Mouse (Mus musculus) CD4-positive, CD25-positive, alpha-beta regulatory T cell (primary cell): ENCODE measurements around the gene Tm7sf2. TPM values are rescaled to one million over a fixed set of nuclear protein-coding genes. Genes with fewer than 3 reads are reported as not detected.

Experiments
- polyA plus RNA-seq: library from polyadenylated mRNA; unstranded; fragments of 100-300 nt; shearing (Covaris generic); gene quantifications from one replicate; pipeline ENCODE4 v1.2.1, GENCODE M21; 2017

The Tm7sf2 gene
- 15.1 TPM for polyA plus RNA-seq

DNA sequence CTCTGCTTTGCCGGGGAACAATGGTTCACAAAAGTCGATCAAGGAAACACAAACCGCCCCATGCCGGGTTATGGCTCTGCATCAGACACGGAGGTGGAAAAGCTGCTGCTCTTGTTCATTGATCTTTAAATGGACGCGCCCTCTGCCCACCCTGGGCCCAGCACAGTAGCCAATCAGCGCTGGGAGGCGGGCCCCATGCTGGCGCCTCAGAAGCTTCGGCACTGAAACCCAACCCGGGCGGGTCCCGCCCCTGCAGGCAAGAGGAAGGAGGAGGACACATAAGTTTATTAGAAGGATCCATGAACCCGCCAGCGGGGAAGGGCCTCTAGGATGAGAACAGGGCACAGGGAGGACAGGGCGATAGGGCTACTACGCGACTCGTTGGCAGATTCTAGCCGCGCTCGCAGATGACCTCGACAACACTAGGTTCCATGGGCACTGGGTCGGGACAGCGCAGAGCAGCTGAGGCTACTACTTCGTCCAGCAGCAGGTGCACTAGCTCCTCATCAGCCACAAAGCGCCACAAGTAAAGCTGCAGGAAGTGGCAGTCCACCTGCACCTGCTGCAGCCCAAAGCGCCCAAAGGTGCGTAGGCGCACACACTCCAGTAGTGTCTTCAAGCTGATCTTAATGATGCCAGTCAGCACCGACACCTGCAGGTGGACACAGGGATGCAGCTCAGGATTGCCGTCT, at the start of gene Tm7sf2:
TSS of gene Tm7sf2 (minus strand) at position 650 of the 692 bp plus-strand sequence.

DNA sequence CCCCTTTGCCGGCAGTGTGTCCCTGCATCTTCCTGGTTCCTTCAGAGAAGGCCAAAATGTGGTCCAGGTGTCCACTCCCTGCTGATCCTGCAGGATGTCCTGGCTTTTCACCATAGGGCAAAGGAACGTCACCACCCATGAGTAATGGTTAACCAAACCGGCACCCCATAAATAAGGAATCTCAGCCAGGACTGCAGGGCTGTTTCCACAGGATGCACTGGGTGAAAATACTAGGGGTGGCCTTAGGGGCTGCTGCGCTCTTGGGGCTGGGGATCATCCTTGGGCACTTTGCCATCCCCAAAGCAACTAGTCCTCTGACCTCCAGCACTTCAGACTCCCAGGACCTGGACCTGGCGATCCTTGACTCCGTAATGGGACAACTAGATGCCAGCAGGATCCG, 37.4 kb upstream of the Tm7sf2 start, which contains the start of gene Naaladl1:
TSS of gene Naaladl1 (plus strand) at position 197 of the 400 bp plus-strand sequence.

GRCm38 (mm10) chr19:6094119-6094518, 25.9 kb upstream of the Tm7sf2 start, which contains the start of gene AC131692.1:
AC131692.1 (plus strand) TSS chr19:6094419.

DNA sequence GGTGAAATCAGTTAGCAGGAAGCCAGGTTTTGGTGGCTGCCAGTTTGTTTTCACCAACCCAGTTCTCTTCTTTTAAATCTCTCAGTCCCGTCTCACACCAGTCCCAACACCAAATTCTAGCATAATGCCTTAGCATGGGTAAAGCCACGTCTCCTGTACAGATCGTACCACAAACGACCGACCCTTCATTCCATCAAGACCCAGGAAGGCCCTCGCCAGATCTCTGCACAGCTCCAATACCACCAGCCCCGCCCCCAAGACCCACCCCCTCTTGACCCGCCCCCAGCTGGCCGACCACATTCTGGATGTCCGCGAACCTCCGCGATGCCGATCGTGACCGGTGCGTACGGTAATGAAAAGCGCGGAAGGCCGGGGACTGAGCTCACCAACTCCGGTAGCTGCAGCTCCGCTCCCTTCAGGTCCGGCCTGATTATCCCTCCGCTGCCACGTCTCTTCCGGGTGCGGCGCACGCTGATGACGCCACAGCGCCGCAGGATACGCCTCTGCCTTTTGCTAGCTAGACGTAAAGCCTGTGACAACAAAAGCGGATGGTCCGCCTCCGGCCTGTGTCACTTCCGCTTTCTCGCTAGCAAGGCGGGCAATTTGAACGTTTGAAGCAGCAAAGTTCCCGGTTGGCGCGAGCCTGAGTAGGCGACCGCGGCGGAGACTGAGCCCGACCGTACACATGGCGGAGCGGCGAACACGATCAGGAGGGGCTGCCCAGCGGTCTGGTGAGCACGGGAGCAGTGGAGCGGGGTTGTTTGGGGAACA, 16.5 kb upstream of the Tm7sf2 start, which contains the start of the genes Zfpl1 and Cdca5:
TSS of gene Zfpl1 (minus strand) at position 479 of the 771 bp plus-strand sequence.
TSS of gene Cdca5 (plus strand) at position 506 of the 771 bp plus-strand sequence.

DNA sequence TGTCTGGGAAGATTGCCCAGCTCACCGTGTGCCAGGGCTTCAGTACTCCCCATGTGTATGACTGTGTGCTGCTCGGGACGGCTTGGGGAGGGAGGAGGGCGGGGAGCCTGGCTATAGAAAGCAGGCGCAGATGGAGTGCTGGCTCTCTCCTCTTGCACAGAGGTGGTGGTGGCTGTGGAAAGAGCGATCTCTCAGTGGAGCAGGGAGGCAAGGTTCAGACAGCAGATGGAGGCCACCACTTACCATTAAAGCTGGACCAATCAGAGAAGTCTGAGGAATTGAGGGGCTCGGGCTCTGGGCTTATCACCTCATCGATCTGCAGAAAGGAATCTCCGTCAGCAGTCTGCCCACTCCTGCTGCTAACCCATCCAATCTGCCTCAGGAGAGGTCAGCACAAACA, 14.0 kb upstream of the Tm7sf2 start, which contains the start of gene Gm28374:
TSS of gene Gm28374 (minus strand) at position 101 of the 400 bp plus-strand sequence.

DNA sequence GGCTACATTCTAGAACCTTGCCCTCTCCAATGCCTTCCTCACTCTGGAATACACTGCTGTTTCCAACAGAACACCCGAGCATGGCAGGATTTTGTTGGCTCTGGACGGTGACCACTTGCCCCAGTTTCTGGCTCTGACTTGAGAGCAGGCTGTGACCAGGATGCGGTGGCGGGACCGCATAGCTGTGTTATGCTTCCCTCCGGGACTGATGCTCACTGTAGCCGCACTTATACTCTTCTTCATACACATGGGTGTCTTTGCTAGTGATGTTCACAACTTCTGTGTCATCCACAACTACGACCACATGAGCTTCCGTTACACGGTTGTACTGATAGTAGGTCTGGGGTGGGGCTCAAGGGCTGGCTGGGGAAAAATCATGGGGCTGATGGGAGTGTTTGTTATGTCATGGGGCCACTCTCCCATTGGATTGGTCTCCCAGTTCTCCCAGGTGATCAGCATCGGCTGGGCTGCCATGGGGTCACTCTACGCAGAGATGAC, 11.9 kb upstream of the Tm7sf2 start, which contains the start of gene Tmem262:
TSS of gene Tmem262 (plus strand) at position 51 of the 498 bp plus-strand sequence.

DNA sequence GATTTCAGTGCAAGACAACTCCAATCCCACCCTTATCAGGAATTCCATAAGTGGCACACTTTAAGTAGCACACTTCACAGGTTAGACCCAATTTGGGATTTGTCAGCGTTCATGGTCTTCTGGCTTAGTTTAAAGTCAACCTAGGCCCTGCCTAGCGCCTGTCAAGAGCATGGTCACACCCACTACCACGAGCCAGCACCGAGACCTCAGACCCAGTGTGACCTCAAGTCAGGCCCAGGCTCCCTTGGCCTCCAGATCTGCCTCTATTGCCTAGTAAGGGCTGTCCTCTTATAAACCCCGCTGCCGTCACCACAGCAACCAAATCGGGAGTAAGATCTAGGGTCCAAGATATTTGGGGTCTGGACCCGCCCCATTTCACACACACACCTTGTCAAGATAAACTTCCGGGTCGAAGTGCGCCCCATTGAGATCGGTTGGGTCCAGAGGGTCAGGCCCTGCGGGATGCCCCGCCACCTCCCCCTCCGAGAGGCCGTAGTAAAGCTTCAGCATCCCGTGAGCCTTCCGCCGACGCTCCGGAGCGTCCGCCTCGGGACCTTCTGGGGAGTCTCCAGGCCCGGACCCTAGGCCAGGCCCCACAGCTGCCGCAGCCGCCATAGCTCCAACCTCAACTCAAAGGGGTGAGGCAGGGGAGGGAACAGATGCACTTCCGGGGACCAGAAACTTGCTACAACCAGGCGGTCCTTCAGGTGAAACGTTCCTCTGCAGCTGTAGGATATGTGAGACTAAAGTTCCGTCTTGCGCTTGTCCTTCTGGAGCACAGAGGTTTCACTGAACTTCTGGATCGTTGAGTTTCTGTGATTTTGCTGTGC, 8.6 kb upstream of the Tm7sf2 start, which contains the start of gene Vps51:
TSS of gene Vps51 (minus strand) at position 668 of the 830 bp plus-strand sequence.

DNA sequence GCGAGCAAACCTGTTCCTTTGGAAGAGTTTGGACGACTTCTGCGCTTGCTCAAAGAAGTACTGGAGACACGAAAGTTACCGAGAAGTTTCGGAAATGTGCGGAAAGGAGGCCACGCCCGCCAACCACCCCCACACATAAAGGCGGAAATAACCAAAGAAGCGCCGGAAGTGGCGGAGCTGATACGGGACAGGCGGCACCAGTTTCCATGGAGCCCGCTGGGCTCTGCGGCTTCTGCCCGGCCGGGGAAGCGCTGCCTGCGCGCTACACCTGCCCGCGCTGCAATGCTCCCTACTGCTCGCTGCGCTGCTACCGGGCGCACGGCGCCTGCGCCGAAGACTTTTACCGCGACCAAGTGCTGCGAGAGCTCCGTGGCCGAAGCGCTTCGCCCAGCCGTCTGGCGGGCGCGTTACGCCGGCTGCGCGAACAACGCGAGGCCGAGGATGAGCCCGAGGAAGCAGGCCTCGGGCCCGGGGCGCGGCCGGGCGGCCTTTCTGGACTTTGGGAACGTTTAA, 7.1 kb downstream of the Tm7sf2 start, which contains the start of gene Znhit2:
TSS of gene Znhit2 (plus strand) at position 172 of the 513 bp plus-strand sequence.

DNA sequence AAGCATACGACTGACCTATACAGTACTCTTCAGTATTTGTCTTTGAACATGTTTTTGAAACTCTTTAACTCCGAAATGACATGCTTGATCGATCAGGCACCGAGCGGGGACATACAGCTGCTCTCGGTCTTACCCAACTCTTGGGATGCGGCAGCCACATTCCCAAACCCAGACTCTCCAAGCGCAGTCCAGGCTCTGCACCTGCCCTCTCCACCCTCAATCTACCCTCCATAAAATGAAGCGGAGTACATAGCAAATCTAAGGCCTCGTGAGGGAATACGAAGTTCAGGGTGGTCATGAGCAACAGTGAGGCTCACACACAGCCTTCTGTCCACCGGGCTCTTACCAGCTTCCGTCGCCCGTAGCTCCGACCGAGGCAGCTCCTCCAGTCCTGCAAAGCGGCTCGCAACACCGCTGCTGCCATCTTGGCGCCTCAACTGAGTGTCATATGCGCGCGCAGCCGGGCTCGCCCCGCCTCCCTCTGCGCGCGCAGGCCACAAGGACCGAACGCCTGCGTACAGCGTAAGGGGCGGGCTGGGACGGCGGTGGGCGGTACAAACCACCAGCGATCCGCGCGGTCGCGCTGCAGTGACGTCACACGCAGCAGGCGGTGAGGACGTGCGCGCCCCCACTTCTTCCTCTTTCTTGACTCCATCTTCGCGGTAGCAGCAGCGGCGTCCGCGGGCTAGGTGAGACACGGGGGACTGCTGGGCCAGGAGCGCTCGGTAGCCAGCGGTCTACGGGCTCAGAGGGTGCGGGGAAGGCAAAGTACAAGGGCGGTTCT, 10.7 kb downstream of the Tm7sf2 start, which contains the start of the genes Mrpl49 and Fau:
TSS of gene Mrpl49 (minus strand) at position 473 of the 784 bp plus-strand sequence.
TSS of gene Fau (plus strand) at position 532 of the 784 bp plus-strand sequence.

DNA sequence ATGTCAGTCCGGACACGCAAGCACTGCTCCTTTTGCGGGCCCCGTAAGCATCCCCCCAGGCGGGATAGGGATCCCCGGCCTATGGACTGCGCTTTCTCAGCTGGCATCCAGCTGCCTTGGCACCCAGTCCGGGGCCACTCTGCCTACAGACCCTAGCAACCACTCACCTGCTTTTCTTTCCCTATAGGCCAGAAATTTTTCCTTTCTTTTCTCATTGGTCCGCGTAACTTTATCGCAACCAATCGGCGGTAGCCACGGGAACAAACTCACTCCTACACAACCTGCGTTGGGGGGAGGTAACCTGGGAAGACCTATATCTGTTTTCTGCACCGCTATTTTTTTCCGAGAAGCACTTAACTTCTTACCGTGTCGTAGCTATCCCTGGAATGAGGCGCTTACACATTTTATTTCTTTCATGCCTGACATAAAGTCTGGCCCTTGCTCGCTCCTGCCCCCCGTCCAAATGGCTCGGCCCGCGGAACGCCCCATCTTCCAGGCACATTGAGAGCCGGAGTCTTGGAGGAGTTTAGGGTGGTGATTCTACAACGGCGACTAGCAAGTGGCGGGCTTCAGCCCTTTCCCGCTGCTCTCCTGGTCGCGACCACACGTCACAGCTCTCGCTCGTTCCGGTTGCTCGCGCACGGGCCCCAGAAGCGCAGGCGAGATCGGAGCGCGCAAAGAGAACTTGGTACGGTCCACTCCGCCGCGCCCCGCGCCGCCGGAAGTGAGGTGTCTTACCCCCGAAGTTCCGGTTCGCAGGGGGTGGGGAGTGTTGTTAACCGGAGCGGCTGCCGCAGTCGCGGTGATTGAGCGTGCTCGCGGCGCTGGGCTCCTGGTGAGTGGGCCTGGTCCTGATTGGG, 21.6 kb downstream of the Tm7sf2 start, which contains the start of gene Syvn1:
TSS of gene Syvn1 (plus strand) at position 283 of the 860 bp plus-strand sequence.

GRCm38 (mm10) chr19:6015511-6016315, 52.5 kb downstream of the Tm7sf2 start, which contains the start of gene Capn1:
Capn1 (minus strand) TSS chr19:6015897.

Other genes starting within 250 kb of the Tm7sf2 start
- 290 TPM for gene Frmd8, start 193.1 kb downstream of the Tm7sf2 start, polyA plus RNA-seq
- 41.9 TPM for gene Slc25a45, start 190.6 kb downstream of the Tm7sf2 start, polyA plus RNA-seq
- 0.36 TPM for gene Tigd3, start 174.2 kb downstream of the Tm7sf2 start, polyA plus RNA-seq
- gene Dpf2, start 155.4 kb downstream of the Tm7sf2 start, polyA plus RNA-seq, result 176 TPM
- 0.16 TPM for gene Cdc42ep2, start 143.6 kb downstream of the Tm7sf2 start, polyA plus RNA-seq
- gene Pola2, start 104.2 kb downstream of the Tm7sf2 start, polyA plus RNA-seq, result 46.0 TPM
- 0.10 TPM for gene Slc22a20, start 82.2 kb downstream of the Tm7sf2 start, polyA plus RNA-seq
- 76.6 TPM for gene Capn1, start 52.5 kb downstream of the Tm7sf2 start, polyA plus RNA-seq
- 49.6 TPM for gene Syvn1, start 21.8 kb downstream of the Tm7sf2 start, polyA plus RNA-seq
- 43.3 TPM for gene Mrpl49, start 10.6 kb downstream of the Tm7sf2 start, polyA plus RNA-seq
- 794 TPM for gene Fau, start 10.5 kb downstream of the Tm7sf2 start, polyA plus RNA-seq
- 35.9 TPM for gene Znhit2, start 7.2 kb downstream of the Tm7sf2 start, polyA plus RNA-seq
- gene Vps51, start 8.9 kb upstream of the Tm7sf2 start, polyA plus RNA-seq, result 93.4 TPM
- gene Tmem262, start 11.7 kb upstream of the Tm7sf2 start, polyA plus RNA-seq, result not detected
- 0.61 TPM for gene Gm28374, start 13.9 kb upstream of the Tm7sf2 start, polyA plus RNA-seq
- 52.7 TPM for gene Zfpl1, start 16.6 kb upstream of the Tm7sf2 start, polyA plus RNA-seq
- gene Cdca5, start 16.6 kb upstream of the Tm7sf2 start, polyA plus RNA-seq, result 2.2 TPM
- gene AC131692.1, start 26.0 kb upstream of the Tm7sf2 start, polyA plus RNA-seq, result not detected
- 0.20 TPM for gene Naaladl1, start 37.4 kb upstream of the Tm7sf2 start, polyA plus RNA-seq
- gene Sac3d1, start 50.3 kb upstream of the Tm7sf2 start, polyA plus RNA-seq, result 22.7 TPM
- 36.9 TPM for gene Snx15, start 59.9 kb upstream of the Tm7sf2 start, polyA plus RNA-seq
- not detected for gene Batf2, start 72.6 kb upstream of the Tm7sf2 start, polyA plus RNA-seq
- 20.8 TPM for gene Arl2, start 73.2 kb upstream of the Tm7sf2 start, polyA plus RNA-seq
- 0.16 TPM for gene Majin, start 116.0 kb upstream of the Tm7sf2 start, polyA plus RNA-seq
- 0.30 TPM for gene Gpha2, start 158.0 kb upstream of the Tm7sf2 start, polyA plus RNA-seq
- 20.2 TPM for gene Ppp2r5b, start 167.5 kb upstream of the Tm7sf2 start, polyA plus RNA-seq
- 35.8 TPM for gene Atg2a, start 173.3 kb upstream of the Tm7sf2 start, polyA plus RNA-seq
- 22.2 TPM for gene Ehd1, start 208.4 kb upstream of the Tm7sf2 start, polyA plus RNA-seq
- gene Cdc42bpg, start 238.1 kb upstream of the Tm7sf2 start, polyA plus RNA-seq, result 0.35 TPM